Mouse (Mus musculus): Measurements from ENCODE around the gene Aox2.

Gene Aox2

DNA sequence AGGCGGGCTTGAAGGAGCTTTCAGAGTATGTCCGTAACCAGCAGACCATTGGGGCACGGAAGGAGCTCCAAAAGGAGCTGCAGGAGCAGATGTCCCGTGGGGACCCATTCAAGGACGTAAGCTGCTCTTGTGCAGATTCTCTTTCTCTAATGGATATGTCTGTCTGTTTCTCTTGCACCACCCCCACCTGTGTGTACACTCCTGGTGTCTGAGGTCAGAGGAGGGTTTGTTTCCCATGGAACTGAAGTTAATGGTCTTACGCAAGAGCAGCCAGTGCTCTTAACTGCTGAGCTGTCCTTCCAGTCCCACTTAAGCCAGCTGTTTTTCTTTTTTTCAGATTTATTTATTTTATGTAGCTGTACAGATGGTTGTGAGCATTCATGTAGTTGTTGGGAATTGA lies 123.3 kb downstream of the Aox2 start:
- no peak for DNase-seq (ENCODE audit: low spot score in 2 of 2)

DNA sequence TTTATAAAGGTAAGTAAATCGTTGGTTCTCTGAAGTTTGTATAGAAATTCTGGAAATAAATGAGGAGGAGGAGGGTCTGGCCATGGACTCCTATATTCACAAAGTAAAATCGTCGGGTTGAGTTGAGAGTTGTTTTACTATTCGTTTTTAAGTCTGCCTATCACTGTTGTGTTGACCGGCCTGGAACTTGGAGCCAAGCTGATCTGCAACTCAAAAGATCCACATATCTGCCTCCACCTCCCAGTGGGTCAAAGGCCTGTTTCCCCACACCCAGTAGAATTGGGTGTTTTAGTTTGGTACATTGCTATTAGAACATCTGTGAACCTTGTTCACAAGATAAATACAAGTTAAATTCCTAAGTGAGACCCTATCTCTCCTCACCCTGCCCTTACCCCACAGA lies 125.6 kb downstream of the Aox2 start:
- no peak for DNase-seq (ENCODE audit: low spot score in 2 of 2)

DNA sequence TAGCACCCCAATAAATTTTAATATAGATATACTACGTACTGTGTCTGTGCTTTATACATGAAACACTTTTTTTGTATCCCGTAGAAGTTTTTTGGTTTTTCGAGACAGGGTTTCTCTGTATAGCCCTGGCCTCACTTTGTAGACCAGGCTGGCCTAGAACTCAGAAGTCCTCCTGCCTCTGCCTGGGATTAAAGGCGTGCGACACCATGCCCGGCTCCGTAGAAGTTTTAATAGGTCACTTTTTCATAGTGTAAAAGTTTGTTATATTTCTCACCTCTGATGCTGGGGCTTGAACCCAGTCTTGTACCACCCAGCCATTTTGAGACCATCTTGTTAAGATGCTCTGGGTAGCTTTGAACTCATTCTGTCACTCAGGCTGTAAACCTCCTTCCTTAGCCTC lies 129.2 kb downstream of the Aox2 start:
- no peak for DNase-seq (ENCODE audit: low spot score in 2 of 2)

DNA sequence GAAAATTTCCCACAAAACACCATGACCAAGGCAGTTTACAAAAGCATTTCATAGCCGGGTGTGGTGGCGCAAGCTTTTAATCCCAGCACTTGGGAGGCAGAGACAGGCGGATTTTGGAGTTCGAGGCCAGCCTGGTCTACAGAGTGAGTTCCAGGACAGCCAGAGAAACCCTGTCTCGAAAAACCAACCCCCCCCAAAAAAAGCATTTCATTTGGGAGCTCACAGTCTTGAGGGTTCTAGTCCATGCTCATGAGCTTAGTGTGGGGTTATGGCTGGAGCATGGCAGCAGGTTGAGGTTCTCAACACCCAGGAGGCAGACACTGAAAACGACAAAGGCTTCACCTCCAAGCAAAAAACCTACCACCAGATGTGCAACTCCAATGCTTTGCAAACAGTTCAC lies 130.0 kb downstream of the Aox2 start:
- no peak for DNase-seq (ENCODE audit: low spot score in 2 of 2)

DNA sequence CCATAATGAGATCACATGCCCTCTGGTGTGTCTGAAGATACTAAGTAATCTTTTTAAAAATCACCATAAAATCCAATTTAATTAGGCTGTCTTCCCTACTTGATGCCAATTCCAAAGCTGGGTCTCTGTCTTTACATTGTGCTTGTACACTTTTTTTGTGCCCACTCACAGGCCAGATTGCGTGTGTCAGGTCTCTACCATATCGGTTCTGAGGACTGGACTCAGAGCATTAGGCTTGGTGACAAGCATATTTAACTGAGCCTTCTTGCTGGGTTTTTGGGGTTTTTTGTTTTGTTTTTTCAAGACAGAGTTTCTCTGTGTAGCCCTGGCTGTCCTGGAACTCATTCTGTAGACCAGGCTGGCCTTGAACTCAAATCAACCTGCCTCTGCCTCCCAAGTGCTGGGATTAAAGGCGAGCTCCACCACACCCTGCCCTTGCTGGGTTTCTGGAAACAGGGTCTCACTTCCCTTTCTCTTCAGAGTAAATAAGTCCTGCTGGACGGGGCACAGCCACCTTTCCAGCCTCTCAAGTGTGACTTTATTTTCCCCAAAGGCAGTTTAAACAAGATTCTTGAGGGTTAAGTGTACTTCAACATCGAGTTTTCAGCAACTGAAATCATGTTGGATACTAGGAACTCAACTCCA lies 131.5 kb downstream of the Aox2 start:
- DNase-seq (ENCODE audit: low spot score in 2 of 2): no peak

DNA sequence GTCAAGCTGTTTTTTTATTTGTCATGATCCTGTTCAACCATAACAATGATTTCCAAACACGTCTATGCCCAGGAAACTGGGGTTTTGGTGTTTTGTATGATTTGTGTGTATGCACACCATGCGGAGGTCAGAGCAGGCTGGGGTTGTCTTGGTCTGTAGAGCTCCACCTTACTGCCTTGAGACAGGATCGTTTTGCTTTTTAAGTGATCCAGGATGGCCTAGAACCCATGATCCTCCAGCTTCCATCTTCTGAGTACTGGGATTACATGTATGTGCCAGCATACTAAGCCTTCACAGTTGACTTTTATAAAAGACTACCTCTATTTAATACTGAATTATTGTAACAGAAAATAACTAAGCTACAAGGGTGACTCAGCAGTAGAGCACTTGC lies 132.1 kb downstream of the Aox2 start:
- no peak for DNase-seq (ENCODE audit: low spot score in 2 of 2)

DNA sequence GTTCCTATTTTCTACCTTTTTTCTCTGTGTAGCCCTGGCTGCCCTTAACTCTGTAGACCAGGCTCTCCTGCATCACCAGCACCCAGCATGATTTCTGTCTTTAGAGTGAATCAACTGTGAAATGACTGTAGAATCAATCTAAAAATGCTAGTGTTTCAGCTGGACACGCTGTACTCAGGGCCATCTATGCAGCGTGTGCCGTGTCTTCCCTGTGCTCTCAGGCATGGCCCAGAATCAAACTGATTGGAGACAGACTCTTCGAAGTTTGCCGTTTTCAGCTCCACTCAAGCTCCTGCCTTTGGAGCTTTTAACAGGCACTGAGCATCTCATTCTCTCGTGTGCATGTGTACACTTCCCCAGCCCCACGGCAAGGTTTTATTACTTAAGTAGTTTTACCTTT lies 132.7 kb downstream of the Aox2 start:
- no peak for DNase-seq (ENCODE audit: low spot score in 2 of 2)

DNA sequence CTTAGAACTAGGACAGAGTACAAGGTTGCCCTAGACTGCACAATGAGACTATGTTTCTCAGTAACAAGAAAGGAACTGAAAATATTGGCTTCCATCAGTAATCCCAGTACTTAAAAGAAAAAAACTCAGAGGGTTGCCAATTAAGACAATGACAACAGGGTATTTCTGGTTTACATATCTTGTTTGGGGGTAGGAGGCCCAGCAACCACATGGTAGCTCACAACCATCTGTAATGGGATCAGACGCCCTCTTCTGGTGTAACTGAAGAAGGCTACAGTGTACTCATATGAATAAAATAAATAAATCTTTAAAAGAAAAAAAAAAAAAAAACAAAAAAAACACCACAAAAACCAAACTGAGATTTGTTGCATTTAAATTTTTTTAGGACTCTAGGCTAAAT lies 137.3 kb downstream of the Aox2 start:
- no peak for DNase-seq (ENCODE audit: low spot score in 2 of 2)

DNA sequence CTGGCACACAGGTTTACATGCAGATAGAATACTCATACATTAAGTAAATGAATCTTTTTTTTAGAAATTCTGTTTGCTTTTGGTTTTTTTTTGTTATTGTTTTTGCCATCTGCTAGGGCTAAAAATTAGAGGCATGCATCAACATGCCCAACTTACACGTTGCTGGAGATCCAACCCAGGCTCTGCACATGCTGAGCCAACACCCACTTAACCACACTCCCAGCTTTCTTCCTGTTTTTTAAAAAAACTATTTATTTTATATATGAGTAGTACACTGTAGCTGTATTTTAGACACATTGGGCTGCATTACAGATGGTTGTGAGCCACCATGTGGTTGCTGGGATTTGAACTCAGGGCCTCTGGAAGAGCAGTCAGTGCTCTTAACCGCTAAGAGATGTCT lies 137.9 kb downstream of the Aox2 start:
- no peak for DNase-seq (ENCODE audit: low spot score in 2 of 2)

DNA sequence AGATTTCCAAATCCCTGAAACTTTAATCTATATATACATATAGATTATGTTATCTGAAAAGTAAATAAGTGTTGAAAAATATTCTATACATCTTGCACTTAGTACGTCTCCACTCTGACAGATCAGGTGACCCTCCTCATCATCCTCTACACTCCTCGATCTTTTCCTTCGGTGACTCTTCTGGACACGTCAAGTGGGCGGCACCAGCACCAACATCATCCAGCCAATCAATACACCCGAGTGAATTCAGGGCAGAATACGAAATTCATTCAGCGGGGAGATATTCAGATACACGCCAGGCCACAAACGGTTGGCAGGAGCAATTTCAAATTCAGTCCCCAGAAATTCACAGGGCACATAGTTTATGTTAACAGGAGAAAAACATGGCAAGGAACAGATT lies 141.9 kb downstream of the Aox2 start:
- DNase-seq (ENCODE audit: low spot score in 2 of 2): no peak

DNA sequence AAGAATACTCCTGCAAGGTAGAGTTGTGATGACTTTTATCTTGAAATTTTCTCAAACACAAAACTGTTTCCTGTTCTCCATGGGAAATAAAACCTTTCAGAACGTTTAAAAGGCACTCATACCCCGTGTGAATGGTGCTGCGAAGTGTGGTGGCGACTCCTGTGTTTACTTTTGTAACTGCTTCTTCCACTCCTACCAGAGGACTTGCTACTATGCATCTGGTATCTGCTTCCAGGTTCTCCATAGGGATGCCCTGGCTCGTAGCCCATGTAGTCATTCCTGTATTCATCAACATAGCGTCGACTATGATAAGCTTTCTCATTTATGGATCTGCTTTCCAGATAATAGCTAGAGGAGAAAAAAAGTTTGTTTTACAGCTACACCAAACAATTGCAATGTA lies 142.8 kb downstream of the Aox2 start:
- DNase-seq (ENCODE audit: low spot score in 2 of 2): no peak

DNA sequence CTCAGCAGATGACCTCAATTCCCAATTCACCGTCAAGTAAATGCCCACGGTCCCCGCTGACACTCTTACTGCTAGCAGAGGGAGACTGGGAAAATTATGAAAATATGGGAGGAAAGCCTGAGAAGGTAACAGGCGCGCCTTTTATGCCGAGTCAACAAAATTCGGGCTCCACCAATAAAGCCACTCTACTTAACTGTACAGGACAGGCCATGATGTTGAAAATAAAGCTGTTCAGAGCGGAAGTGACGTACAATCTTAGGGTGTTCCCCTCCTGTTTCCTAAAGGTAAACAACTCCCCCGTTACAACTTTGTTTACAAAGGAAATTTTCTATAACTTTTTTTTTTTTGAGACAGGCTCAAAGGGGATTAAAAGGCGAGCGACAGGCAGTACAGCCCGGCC lies 144.8 kb downstream of the Aox2 start:
- no peak for DNase-seq (ENCODE audit: low spot score in 2 of 2)

DNA sequence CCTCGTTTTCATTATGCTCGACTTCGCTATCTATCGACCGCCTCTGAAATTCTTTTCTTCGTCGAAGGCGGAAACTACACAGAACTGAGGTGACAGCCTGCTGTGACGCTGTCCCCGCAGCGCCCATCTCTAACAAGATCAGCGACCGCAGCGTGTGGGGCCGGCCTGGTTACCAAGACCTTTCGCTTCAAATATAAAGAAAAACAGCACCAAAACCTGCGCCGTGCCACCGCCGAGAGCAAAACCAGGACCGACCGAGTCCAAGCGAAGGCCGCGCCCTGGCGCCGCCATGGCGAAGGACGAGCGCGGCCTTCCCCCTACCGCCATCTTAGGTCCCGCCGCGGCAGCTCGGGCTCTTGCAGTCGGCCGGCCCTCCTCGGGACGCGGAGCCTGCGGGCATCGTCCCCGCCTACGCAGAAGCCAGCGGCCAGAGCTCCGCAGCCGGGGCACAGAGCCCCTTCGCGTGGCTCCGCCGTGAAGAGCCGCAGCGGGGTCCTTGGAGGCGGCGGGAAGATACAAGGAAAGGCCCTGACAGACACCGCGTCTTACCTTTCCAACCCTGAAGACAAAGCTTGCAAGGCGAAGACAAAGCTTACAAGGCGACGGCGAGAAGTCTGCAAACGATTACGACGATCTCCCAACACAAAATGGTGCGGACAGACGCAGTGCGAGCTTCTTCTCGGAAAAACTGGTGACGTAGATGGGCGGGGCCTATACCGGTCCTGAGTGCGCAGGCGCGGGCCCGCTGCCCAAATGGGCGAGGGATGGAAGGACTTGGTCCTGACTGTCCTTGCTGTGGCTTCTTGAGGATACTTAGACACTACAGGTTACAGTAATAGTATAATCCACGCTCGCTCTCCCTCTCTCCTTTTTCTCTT lies 145.5 kb downstream of the Aox2 start, which contains the start of gene Clk1:
Gene Clk1 (minus strand): TSS at position 696 of the 878 bp plus-strand sequence.
- DNase-seq (ENCODE audit: low spot score in 2 of 2): peak; percentile 90

DNA sequence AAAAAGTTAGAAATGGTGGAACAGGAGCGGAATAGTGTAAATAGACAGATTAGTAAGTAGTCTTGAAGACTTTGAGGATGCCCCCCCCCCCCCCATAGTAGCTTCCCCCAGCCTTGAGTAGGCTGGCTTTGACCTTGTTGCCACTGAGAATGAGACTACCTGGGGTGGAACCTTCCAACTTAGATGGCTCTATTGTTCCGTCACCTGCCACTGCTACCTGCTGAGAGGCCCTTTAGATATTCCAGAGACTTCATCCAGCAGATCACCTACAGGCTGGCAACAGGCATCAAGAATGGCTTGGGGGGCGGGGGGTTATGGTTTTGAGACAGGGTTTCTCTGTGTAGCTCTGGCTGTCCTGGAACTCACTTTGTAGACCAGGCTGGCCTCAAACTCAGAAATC lies 146.4 kb downstream of the Aox2 start:
- DNase-seq (ENCODE audit: low spot score in 2 of 2): no peak
